Mouse (Mus musculus): Measurements from ENCODE around the gene AC153137.1. TPM values are rescaled to one million over a fixed set of nuclear protein-coding genes. Genes with fewer than 3 reads are reported as not detected.

The AC153137.1 gene
- polyA plus RNA-seq, 1 experiment from 2014 or later: not detected

- Histone ChIP-seq H3K4me2 (peak overlapping the region; percentile 58), H3K27ac (peak overlapping the region; percentile 99), H3K36me3 (peaks cover 19% of the 10 kb centered on the region), H3K27me3 (no peaks in the 10 kb centered on the region), H3K4me1 (peaks cover 10% of the 10 kb centered on the region; the same call in 1 of the 2 replicates), H3K9me3 (no peaks in the 10 kb centered on the region), H3K9ac (peak overlapping the region; percentile 98), H3K4me3 (peak overlapping the region; percentile 84)
- no peak for ATAC-seq (ENCODE audit: insufficient number of reproducible peaks, insufficient read depth, low FRiP score, low TSS enrichment, low read depth)
- under 1% methylated on average over 16 of the region's 16 CpGs for WGBS
Observed at GRCm38 (mm10) chr1:30948361-30948949, 29.3 kb downstream of the AC153137.1 start.

GRCm38 (mm10) chr1:30945136-30945535, 32.6 kb downstream of the AC153137.1 start:
- no peak overlapping the region for H3K4me3 ChIP-seq
- no peak for ATAC-seq (ENCODE audit: insufficient number of reproducible peaks, insufficient read depth, low FRiP score, low TSS enrichment, low read depth)
- H3K36me3 ChIP-seq: peaks cover 30% of the 10 kb centered on the region
- WGBS: 93% methylated on average over 6 of the region's 6 CpGs
- H3K27ac ChIP-seq: no peak overlapping the region
- H3K4me1 ChIP-seq: peaks cover 6% of the 10 kb centered on the region; the same call in 1 of the 2 replicates
- no peak overlapping the region for H3K9ac ChIP-seq
- no peaks in the 10 kb centered on the region for H3K9me3 ChIP-seq
- no peaks in the 10 kb centered on the region for H3K27me3 ChIP-seq
- H3K4me2 ChIP-seq: no peak overlapping the region

GRCm38 (mm10) chr1:30940571-30940970, 37.2 kb downstream of the AC153137.1 start:
- H3K4me2 ChIP-seq: no peak overlapping the region
- WGBS: 85% methylated on average over 3 of the region's 3 CpGs
- no peaks in the 10 kb centered on the region for H3K27me3 ChIP-seq
- no peak overlapping the region for H3K9ac ChIP-seq
- no peak overlapping the region for H3K4me3 ChIP-seq
- no peak for ATAC-seq (ENCODE audit: insufficient number of reproducible peaks, insufficient read depth, low FRiP score, low TSS enrichment, low read depth)
- H3K36me3 ChIP-seq: peaks cover 30% of the 10 kb centered on the region
- no peaks in the 10 kb centered on the region for H3K4me1 ChIP-seq
- H3K9me3 ChIP-seq: no peaks in the 10 kb centered on the region
- no peak overlapping the region for H3K27ac ChIP-seq

- WGBS: 71% methylated on average over 7 of the region's 7 CpGs
- no peaks in the 10 kb centered on the region for H3K4me1 ChIP-seq
- H3K36me3 ChIP-seq: peaks cover 10% of the 10 kb centered on the region
- H3K4me2 ChIP-seq: no peak overlapping the region
- no peak overlapping the region for H3K27ac ChIP-seq
- no peaks in the 10 kb centered on the region for H3K9me3 ChIP-seq
- ATAC-seq (ENCODE audit: insufficient number of reproducible peaks, insufficient read depth, low FRiP score, low TSS enrichment, low read depth): no peak
- H3K27me3 ChIP-seq: no peaks in the 10 kb centered on the region
- no peak overlapping the region for H3K9ac ChIP-seq
- no peak overlapping the region for H3K4me3 ChIP-seq
Observed at GRCm38 (mm10) chr1:30938392-30938791, 39.4 kb downstream of the AC153137.1 start.

- Histone ChIP-seq H3K4me1 (no peaks in the 10 kb centered on the region), H3K4me3 (no peak overlapping the region), H3K36me3 (peaks cover 6% of the 10 kb centered on the region; the same call in 1 of the 2 replicates), H3K9me3 (no peaks in the 10 kb centered on the region), H3K27ac (no peak overlapping the region), H3K9ac (no peak overlapping the region), H3K4me2 (no peak overlapping the region), H3K27me3 (no peaks in the 10 kb centered on the region)
- 38% methylated on average over 8 of the region's 8 CpGs for whole genome bisulfite sequencing
- no peak for ATAC-seq (ENCODE audit: insufficient number of reproducible peaks, insufficient read depth, low FRiP score, low TSS enrichment, low read depth)
Observed at GRCm38 (mm10) chr1:30937396-30937965, 40.3 kb downstream of the AC153137.1 start.

- Histone ChIP-seq H3K4me1 (no peaks in the 10 kb centered on the region), H3K4me3 (no peak overlapping the region), H3K9ac (no peak overlapping the region), H3K27ac (no peak overlapping the region), H3K36me3 (peaks cover 6% of the 10 kb centered on the region; the same call in 1 of the 2 replicates), H3K9me3 (no peaks in the 10 kb centered on the region), H3K27me3 (no peaks in the 10 kb centered on the region), H3K4me2 (no peak overlapping the region)
- ATAC-seq (ENCODE audit: insufficient number of reproducible peaks, insufficient read depth, low FRiP score, low TSS enrichment, low read depth): no peak
- 73% methylated on average over 2 of the region's 2 CpGs for whole genome bisulfite sequencing
Observed at GRCm38 (mm10) chr1:30936488-30936887, 41.3 kb downstream of the AC153137.1 start.

- H3K9ac ChIP-seq: no peak overlapping the region
- H3K4me1 ChIP-seq: no peaks in the 10 kb centered on the region
- H3K4me3 ChIP-seq: no peak overlapping the region
- H3K27me3 ChIP-seq: no peaks in the 10 kb centered on the region
- H3K4me2 ChIP-seq: no peak overlapping the region
- no peaks in the 10 kb centered on the region for H3K9me3 ChIP-seq
- WGBS: 74% methylated on average over 2 of the region's 2 CpGs
- no peaks in the 10 kb centered on the region for H3K36me3 ChIP-seq
- no peak overlapping the region for H3K27ac ChIP-seq
- no peak for ATAC-seq (ENCODE audit: insufficient number of reproducible peaks, insufficient read depth, low FRiP score, low TSS enrichment, low read depth)
Observed at GRCm38 (mm10) chr1:30930823-30931222, 46.9 kb downstream of the AC153137.1 start.

GRCm38 (mm10) chr1:30930194-30930593, 47.6 kb downstream of the AC153137.1 start:
- no peaks in the 10 kb centered on the region for H3K27me3 ChIP-seq
- no peak overlapping the region for H3K4me2 ChIP-seq
- no peaks in the 10 kb centered on the region for H3K36me3 ChIP-seq
- no peak overlapping the region for H3K27ac ChIP-seq
- no peaks in the 10 kb centered on the region for H3K4me1 ChIP-seq
- H3K9me3 ChIP-seq: no peaks in the 10 kb centered on the region
- H3K9ac ChIP-seq: no peak overlapping the region
- 83% methylated on average over 2 of the region's 2 CpGs for WGBS
- no peak overlapping the region for H3K4me3 ChIP-seq
- ATAC-seq (ENCODE audit: insufficient number of reproducible peaks, insufficient read depth, low FRiP score, low TSS enrichment, low read depth): no peak

Other genes with a start within 250 kb of the AC153137.1 start
- gene Phf3, start 104.0 kb downstream of the AC153137.1 start, polyA plus RNA-seq (2015; fragmentation: Nextera tagmentation; extraction: Ambion mirVana): 45.6 and 48.1 TPM in 2 replicates
- not detected in 2 replicates for gene Lgsn, start 198.4 kb upstream of the AC153137.1 start, polyA plus RNA-seq (2015; fragmentation: Nextera tagmentation; extraction: Ambion mirVana)
- gene 4931428L18Rik, start 244.7 kb upstream of the AC153137.1 start, polyA plus RNA-seq (2015; fragmentation: Nextera tagmentation; extraction: Ambion mirVana): not detected in 2 replicates
- not detected in 2 replicates for gene Pih1d3, start 244.9 kb upstream of the AC153137.1 start, polyA plus RNA-seq (2015; fragmentation: Nextera tagmentation; extraction: Ambion mirVana)